Mouse (Mus musculus) cerebellum, adult 9-10 months (tissue): ENCODE results near the gene Fcgrt.
"Not testable (repeated sequence)": the region's sequence is repeated elsewhere in the genome, so short reads cannot be mapped to it uniquely, and the experiment has no call there.

ENCODE experiments used
- DNase-seq: peaks from one replicate; pipeline ENCODE4 v3.0.0; 2022

Fcgrt gene

GRCm38 (mm10) chr7:45107052-45107645 lies 3.5 kb upstream of the Fcgrt start:
- DNase-seq: no peak

GRCm38 (mm10) chr7:45106441-45106840 lies 2.8 kb upstream of the Fcgrt start:
- DNase-seq: no peak

GRCm38 (mm10) chr7:45105491-45105890 lies 1.8 kb upstream of the Fcgrt start:
- no peak for DNase-seq

GRCm38 (mm10) chr7:45104941-45105340 lies 1.3 kb upstream of the Fcgrt start:
- DNase-seq: no peak

- DNase-seq: no peak
Observed at GRCm38 (mm10) chr7:45102940-45103585, 588 bp downstream of the Fcgrt start.

GRCm38 (mm10) chr7:45102441-45102840 lies 1.2 kb downstream of the Fcgrt start:
- DNase-seq: no peak

GRCm38 (mm10) chr7:45100046-45100445 lies 3.6 kb downstream of the Fcgrt start:
- no peak for DNase-seq

GRCm38 (mm10) chr7:45098541-45099240 lies 5.0 kb downstream of the Fcgrt start:
- no peak for DNase-seq

GRCm38 (mm10) chr7:45097479-45097878 lies 6.2 kb downstream of the Fcgrt start:
- DNase-seq: no peak

GRCm38 (mm10) chr7:45095965-45096364 lies 7.7 kb downstream of the Fcgrt start:
- not testable (repeated sequence) for DNase-seq

- no peak for DNase-seq
Observed at GRCm38 (mm10) chr7:45095367-45095766, 8.3 kb downstream of the Fcgrt start.

GRCm38 (mm10) chr7:45094121-45094520 lies 9.5 kb downstream of the Fcgrt start:
- DNase-seq: no peak

GRCm38 (mm10) chr7:45093516-45093905 lies 10.1 kb downstream of the Fcgrt start:
- DNase-seq: no peak

GRCm38 (mm10) chr7:45092828-45093515 lies 10.7 kb downstream of the Fcgrt start:
- no peak for DNase-seq

GRCm38 (mm10) chr7:45092048-45092447 lies 11.6 kb downstream of the Fcgrt start, which contains the start of gene Rcn3:
TSS of gene Rcn3 (minus strand) at chr7:45092221.
- DNase-seq: no peak

- no peak for DNase-seq
Observed at GRCm38 (mm10) chr7:45091001-45091990, 12.4 kb downstream of the Fcgrt start.

GRCm38 (mm10) chr7:45090251-45090977 lies 13.2 kb downstream of the Fcgrt start:
- no peak for DNase-seq

- no peak for DNase-seq
Observed at GRCm38 (mm10) chr7:45088597-45088996, 15.1 kb downstream of the Fcgrt start.

- no peak for DNase-seq
Observed at GRCm38 (mm10) chr7:45086084-45086483, 17.6 kb downstream of the Fcgrt start.

- DNase-seq: no peak
Observed at GRCm38 (mm10) chr7:45083300-45083890, 20.3 kb downstream of the Fcgrt start.
